Mouse (Mus musculus) kidney, adult 2 months (tissue): ENCODE data around the gene Gm4881.

Experiments used
- CTCF ChIP-seq: fragments of 200-500 bp; conservative IDR thresholded peaks from 2 replicates; pipeline ENCODE4 v1.5.1; 2011; ENCODE audit warnings: low read depth, mild to moderate bottlenecking, control low read depth, low read length, moderate library complexity, mixed read lengths; ENCODE audit not compliant: insufficient read depth, insufficient read length
- POLR2A ChIP-seq: fragments of 200-500 bp; IDR thresholded peaks from one replicate; pipeline ENCODE4 v1.6.1; 2011; ENCODE audit warnings: low read depth, low read length, control low read depth

DNA sequence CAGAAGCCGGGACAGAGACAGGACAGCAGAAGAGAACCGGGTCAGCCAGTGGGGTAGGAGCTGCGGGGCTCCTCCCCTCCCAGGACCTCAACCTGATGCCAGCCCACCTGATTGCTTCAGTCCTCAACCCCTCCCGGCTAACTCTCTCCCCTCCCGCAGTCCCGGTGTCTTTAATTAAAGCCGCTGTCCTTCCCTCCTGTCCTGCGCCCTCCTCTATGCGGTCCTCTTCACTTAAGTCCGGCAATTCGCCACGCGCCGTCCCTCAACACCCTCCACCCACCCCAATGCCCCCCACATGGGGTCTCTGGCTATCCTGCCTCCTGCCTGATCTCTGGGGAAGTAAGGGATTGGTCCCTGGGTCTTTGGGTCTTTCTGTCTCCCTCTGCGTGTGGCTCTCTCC, 12.6 kb downstream of the Gm4881 start:
- TF ChIP-seq CTCF (no peak), POLR2A (no peak)
